Mouse (Mus musculus): ENCODE results near the gene Xkr7. TPM values are rescaled to one million over a fixed set of nuclear protein-coding genes. Genes with fewer than 3 reads are reported as not detected.

The Xkr7 gene
- total and polyA plus RNA-seq, 2 experiments from 2014 or later = not detected

- H3K27ac ChIP-seq (ENCODE audit: low read depth) = no peak overlapping the region
- no peaks in the 10 kb centered on the region for H3K9me3 ChIP-seq (replicated peaks; ENCODE audit: control insufficient read depth, low read length)
- no peaks in the 10 kb centered on the region for H3K36me3 ChIP-seq (replicated peaks; ENCODE audit: control insufficient read depth, insufficient read depth, low read length)
- H3K9ac ChIP-seq (replicated peaks; ENCODE audit: low read depth, low read length) = no peak overlapping the region
- no peak overlapping the region for H3K4me2 ChIP-seq (ENCODE audit: low read depth, low read length)
- WGBS = 76% methylated on average over 4 of the region's 4 CpGs
- H3K27me3 ChIP-seq (ENCODE audit: control insufficient read depth, insufficient read depth, low read length) = peaks cover 27% of the 10 kb centered on the region
- H3K4me1 ChIP-seq (ENCODE audit: control insufficient read depth, insufficient read depth) = no peaks in the 10 kb centered on the region
- no peak for ATAC-seq (ENCODE audit: insufficient read depth, low read depth)
- no peak overlapping the region for H3K4me3 ChIP-seq (ENCODE audit: low read depth, low read length)
- no peak for DNase-seq (ENCODE audit: low spot score)
- TF ChIP-seq CTCF (IDR thresholded peaks at IDR 0.05; ENCODE audit: low read depth) (no peak), EP300 (IDR thresholded peaks at IDR 0.05; ENCODE audit: low read depth) (no peak)
Observed at GRCm38 (mm10) chr2:153049997-153050358, 18.3 kb downstream of the Xkr7 start.

- H3K36me3 ChIP-seq (replicated peaks; ENCODE audit: control insufficient read depth, insufficient read depth, low read length) = no peaks in the 10 kb centered on the region
- H3K9me3 ChIP-seq (replicated peaks; ENCODE audit: control insufficient read depth, low read length) = no peaks in the 10 kb centered on the region
Observed at GRCm38 (mm10) chr2:153051095-153051494, 19.4 kb downstream of the Xkr7 start.

GRCm38 (mm10) chr2:153051537-153051936 is 19.9 kb downstream of the Xkr7 start:
- no peak overlapping the region for H3K4me3 ChIP-seq (ENCODE audit: low read depth, low read length)
- no peak for DNase-seq (ENCODE audit: low spot score)
- H3K27me3 ChIP-seq (ENCODE audit: control insufficient read depth, insufficient read depth, low read length) = peaks cover 29% of the 10 kb centered on the region
- H3K9ac ChIP-seq (replicated peaks; ENCODE audit: low read depth, low read length) = no peak overlapping the region
- no peaks in the 10 kb centered on the region for H3K36me3 ChIP-seq (replicated peaks; ENCODE audit: control insufficient read depth, insufficient read depth, low read length)
- no peak overlapping the region for H3K4me2 ChIP-seq (ENCODE audit: low read depth, low read length)
- H3K9me3 ChIP-seq (replicated peaks; ENCODE audit: control insufficient read depth, low read length) = no peaks in the 10 kb centered on the region
- no peak for ATAC-seq (ENCODE audit: insufficient read depth, low read depth)
- TF ChIP-seq EP300 (IDR thresholded peaks at IDR 0.05; ENCODE audit: low read depth) (no peak), CTCF (IDR thresholded peaks at IDR 0.05; ENCODE audit: low read depth) (no peak)
- no peak overlapping the region for H3K27ac ChIP-seq (ENCODE audit: low read depth)
- WGBS = 66% methylated on average over 9 of the region's 9 CpGs
- H3K4me1 ChIP-seq (ENCODE audit: control insufficient read depth, insufficient read depth) = no peaks in the 10 kb centered on the region

More at GRCm38 (mm10) chr2:153051095-153051494, 19.4 kb downstream of the Xkr7 start:
- H3K27ac ChIP-seq (ENCODE audit: low read depth) = no peak overlapping the region
- no peak for DNase-seq (ENCODE audit: low spot score)
- no peak overlapping the region for H3K4me2 ChIP-seq (ENCODE audit: low read depth, low read length)
- no peak overlapping the region for H3K4me3 ChIP-seq (ENCODE audit: low read depth, low read length)
- H3K9ac ChIP-seq (replicated peaks; ENCODE audit: low read depth, low read length) = no peak overlapping the region
- TF ChIP-seq CTCF (IDR thresholded peaks at IDR 0.05; ENCODE audit: low read depth) = no peak
- no peak for TF ChIP-seq EP300 (IDR thresholded peaks at IDR 0.05; ENCODE audit: low read depth)
- no peaks in the 10 kb centered on the region for H3K4me1 ChIP-seq (ENCODE audit: control insufficient read depth, insufficient read depth)
- peaks cover 29% of the 10 kb centered on the region for H3K27me3 ChIP-seq (ENCODE audit: control insufficient read depth, insufficient read depth, low read length)
- WGBS = 70% methylated on average over 6 of the region's 6 CpGs
- no peak for ATAC-seq (ENCODE audit: insufficient read depth, low read depth)

- no peaks in the 10 kb centered on the region for H3K9me3 ChIP-seq (replicated peaks; ENCODE audit: control insufficient read depth, low read length)
- WGBS = 8% methylated on average over 26 of the region's 30 CpGs
- H3K36me3 ChIP-seq (replicated peaks; ENCODE audit: control insufficient read depth, insufficient read depth, low read length) = no peaks in the 10 kb centered on the region
- TF ChIP-seq EP300 (IDR thresholded peaks at IDR 0.05; ENCODE audit: low read depth) (no peak), CTCF (IDR thresholded peaks at IDR 0.05; ENCODE audit: low read depth) (no peak)
- no peak overlapping the region for H3K9ac ChIP-seq (replicated peaks; ENCODE audit: low read depth, low read length)
- peaks cover 29% of the 10 kb centered on the region for H3K27me3 ChIP-seq (ENCODE audit: control insufficient read depth, insufficient read depth, low read length)
- H3K4me1 ChIP-seq (ENCODE audit: control insufficient read depth, insufficient read depth) = no peaks in the 10 kb centered on the region
- ATAC-seq (ENCODE audit: insufficient read depth, low read depth) = no peak
- no peak overlapping the region for H3K27ac ChIP-seq (ENCODE audit: low read depth)
- no peak overlapping the region for H3K4me2 ChIP-seq (ENCODE audit: low read depth, low read length)
- no peak overlapping the region for H3K4me3 ChIP-seq (ENCODE audit: low read depth, low read length)
- DNase-seq (ENCODE audit: low spot score) = no peak
Observed at GRCm38 (mm10) chr2:153052700-153053351, 21.2 kb downstream of the Xkr7 start.

GRCm38 (mm10) chr2:153053896-153054295 is 22.2 kb downstream of the Xkr7 start:
- peaks cover 29% of the 10 kb centered on the region for H3K27me3 ChIP-seq (ENCODE audit: control insufficient read depth, insufficient read depth, low read length)
- H3K4me3 ChIP-seq (ENCODE audit: low read depth, low read length) = no peak overlapping the region
- no peak overlapping the region for H3K27ac ChIP-seq (ENCODE audit: low read depth)
- H3K9ac ChIP-seq (replicated peaks; ENCODE audit: low read depth, low read length) = no peak overlapping the region
- no peaks in the 10 kb centered on the region for H3K36me3 ChIP-seq (replicated peaks; ENCODE audit: control insufficient read depth, insufficient read depth, low read length)
- WGBS = 82% methylated on average over 8 of the region's 8 CpGs
- no peak for TF ChIP-seq EP300 (IDR thresholded peaks at IDR 0.05; ENCODE audit: low read depth)
- no peak for TF ChIP-seq CTCF (IDR thresholded peaks at IDR 0.05; ENCODE audit: low read depth)
- no peak overlapping the region for H3K4me2 ChIP-seq (ENCODE audit: low read depth, low read length)
- DNase-seq (ENCODE audit: low spot score) = no peak
- no peak for ATAC-seq (ENCODE audit: insufficient read depth, low read depth)
- no peaks in the 10 kb centered on the region for H3K4me1 ChIP-seq (ENCODE audit: control insufficient read depth, insufficient read depth)
- H3K9me3 ChIP-seq (replicated peaks; ENCODE audit: control insufficient read depth, low read length) = no peaks in the 10 kb centered on the region
